Mouse (Mus musculus) cerebellum, adult 2 months (tissue): ENCODE results near the gene Dgkh.

Experiments used
- CTCF ChIP-seq: fragments of 200-500 bp; IDR thresholded peaks from 2 replicates; pipeline ENCODE4 v1.5.1; 2011; ENCODE audit warnings: low read depth, mild to moderate bottlenecking, control low read depth, low read length, moderate library complexity, borderline replicate concordance; ENCODE audit not compliant: insufficient read depth
- POLR2A ChIP-seq: fragments of 200-500 bp; IDR thresholded peaks from 2 replicates; pipeline ENCODE4 v1.6.1; 2011; ENCODE audit warnings: low read length, control low read depth, borderline replicate concordance; ENCODE audit not compliant: insufficient read depth

GRCm38 (mm10) chr14:78692602-78693001 is 40.0 kb downstream of the Dgkh start:
- TF ChIP-seq POLR2A (no peak), CTCF (no peak)
